Mouse (Mus musculus) forebrain, embryonic 14.5 days (tissue): Measurements from ENCODE around the gene Gm32717. TPM values are rescaled to one million over a fixed set of nuclear protein-coding genes. Genes with fewer than 3 reads are reported as not detected.
A peak's percentile ranks its signal among the peaks of the same experiment; 100 is the strongest.
"Not testable (repeated sequence)": the region's sequence is repeated elsewhere in the genome, so short reads cannot be mapped to it uniquely, and the experiment has no call there.

Experiments used
- ATAC-seq: fragments of 200-750 bp; cut with Nextera tagmentation; 2 replicates; pipeline ENCODE4 v1.8.0; 2017; ENCODE audit warnings: mild to moderate bottlenecking, moderate library complexity
- DNase-seq: peaks from one replicate; pipeline ENCODE4 v3.0.0-alpha.2; 2015; ENCODE audit warnings: low spot score
- H3K27ac ChIP-seq: fragments of 300-500 bp; sonication (generic); 2 replicates; pipeline ENCODE4 v1.5.1; 2014; ENCODE audit warnings: low read depth, mild to moderate bottlenecking, control low read depth, low read length, moderate library complexity
- H3K27me3 ChIP-seq: fragments of 300-500 bp; sonication (generic); replicated peaks from 2 replicates; pipeline ENCODE4 v1.6.1; 2014; ENCODE audit warnings: low read length, control low read depth, mixed read lengths; ENCODE audit not compliant: control insufficient read depth, insufficient read depth
- H3K36me3 ChIP-seq: fragments of 300-500 bp; sonication (generic); 2 replicates; pipeline ENCODE4 v1.6.1; 2014; ENCODE audit warnings: low read length, control low read depth; ENCODE audit not compliant: control insufficient read depth, insufficient read depth
- H3K4me1 ChIP-seq: fragments of 300-500 bp; sonication (generic); 2 replicates; pipeline ENCODE4 v1.6.1; 2014; ENCODE audit warnings: antibody characterized with exemption, low read length, control low read depth; ENCODE audit not compliant: control insufficient read depth, insufficient read depth
- H3K4me2 ChIP-seq: fragments of 300-500 bp; sonication (generic); 2 replicates; pipeline ENCODE4 v1.6.1; 2014; ENCODE audit warnings: mild to moderate bottlenecking, control low read depth, low read length
- H3K4me3 ChIP-seq: fragments of 300-500 bp; sonication (generic); 2 replicates; pipeline ENCODE4 v1.5.1; 2014; ENCODE audit warnings: low read depth, low read length, control low read depth
- H3K9ac ChIP-seq: fragments of 300-500 bp; sonication (generic); 2 replicates; pipeline ENCODE4 v1.6.1; 2014; ENCODE audit warnings: mild to moderate bottlenecking, low read length, control low read depth, moderate library complexity
- H3K9me3 ChIP-seq: fragments of 300-500 bp; sonication (generic); replicated peaks from 2 replicates; pipeline ENCODE4 v1.6.1; 2016; ENCODE audit warnings: low read length, control low read depth, mixed read lengths; ENCODE audit not compliant: control insufficient read depth
- WGBS: fragments of 180-500 bp; shearing (Covaris S2); extraction: QIAGEN DNeasy Blood & Tissue Kit; methylation state at CpG from one replicate; pipeline ENCODE4 v1.1.7; 2014; 5-methylcytosine and 5-hydroxymethylcytosine counted together
- polyA plus RNA-seq: library from polyadenylated mRNA; unstranded; fragments of >200 nt; fragmentation: Nextera tagmentation; extraction: Ambion mirVana; gene quantifications from 2 replicates; pipeline ENCODE4 v1.2.1, GENCODE M21; 2014

Gene Gm32717
- polyA plus RNA-seq, result 0.27 TPM in 1 of 2 replicates, not detected in the other

GRCm38 (mm10) chr10:118240680-118241079 is at the start of gene Gm32717:
Gene Gm32717 (minus strand): TSS chr10:118240780.
- H3K4me1 ChIP-seq, H3K27me3 ChIP-seq, H3K9ac ChIP-seq, H3K4me3 ChIP-seq, H3K9me3 ChIP-seq, H3K27ac ChIP-seq, H3K4me2 ChIP-seq, H3K36me3 ChIP-seq, DNase-seq, ATAC-seq: not testable (repeated sequence)
- no CpG with 5 or more reads among the region's 13 CpGs for WGBS

DNA sequence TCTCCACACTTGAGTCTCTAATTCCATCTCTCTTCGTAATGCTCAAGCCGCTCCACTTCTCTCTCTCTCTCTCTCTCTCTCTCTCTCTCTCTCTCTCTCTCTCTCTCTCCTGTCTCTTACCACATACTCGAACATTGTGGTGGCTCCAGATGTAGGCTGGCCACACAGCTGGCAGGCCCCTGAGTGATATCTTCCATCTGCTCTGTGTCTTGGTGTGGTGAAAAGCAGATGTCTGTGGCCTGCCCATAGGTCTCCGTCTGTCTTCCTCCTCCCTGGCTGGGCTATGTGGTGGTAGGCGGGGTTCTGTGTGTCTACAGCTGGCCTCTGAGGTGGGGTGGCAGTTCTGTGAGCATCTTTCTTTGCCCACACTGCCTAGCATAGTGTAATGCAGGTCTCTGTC is 42.4 kb upstream of the Gm32717 start:
- H3K27me3 ChIP-seq, ATAC-seq, H3K4me3 ChIP-seq, H3K27ac ChIP-seq, H3K9me3 ChIP-seq, H3K4me2 ChIP-seq, H3K4me1 ChIP-seq, H3K36me3 ChIP-seq, H3K9ac ChIP-seq, DNase-seq: not testable (repeated sequence)
- WGBS, result 100% methylated on average over 1 of the region's 5 CpGs

DNA sequence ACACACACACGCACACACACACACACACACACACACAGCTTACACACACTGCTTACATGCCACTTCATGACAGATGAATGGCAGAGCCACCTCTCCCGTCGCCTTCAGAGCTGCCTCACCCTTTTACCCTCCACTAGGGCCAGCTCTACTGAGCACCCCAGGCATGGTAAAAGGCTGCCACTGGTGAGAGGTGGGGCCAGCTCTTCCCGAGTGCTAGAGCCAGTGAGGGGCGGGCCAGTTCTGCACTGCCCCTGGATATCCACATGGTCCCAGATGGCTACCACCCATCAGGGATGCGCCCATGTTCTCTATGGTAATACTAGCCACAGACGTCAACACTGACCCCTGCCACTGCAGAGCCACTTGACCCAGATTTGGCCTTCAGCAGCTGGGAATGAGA is 42.0 kb upstream of the Gm32717 start:
- not testable (repeated sequence) for H3K4me2 ChIP-seq, DNase-seq, H3K4me1 ChIP-seq, H3K27me3 ChIP-seq, H3K9me3 ChIP-seq, H3K36me3 ChIP-seq, ATAC-seq, H3K4me3 ChIP-seq, H3K27ac ChIP-seq, H3K9ac ChIP-seq
- 86% methylated on average over 7 of the region's 7 CpGs for WGBS

DNA sequence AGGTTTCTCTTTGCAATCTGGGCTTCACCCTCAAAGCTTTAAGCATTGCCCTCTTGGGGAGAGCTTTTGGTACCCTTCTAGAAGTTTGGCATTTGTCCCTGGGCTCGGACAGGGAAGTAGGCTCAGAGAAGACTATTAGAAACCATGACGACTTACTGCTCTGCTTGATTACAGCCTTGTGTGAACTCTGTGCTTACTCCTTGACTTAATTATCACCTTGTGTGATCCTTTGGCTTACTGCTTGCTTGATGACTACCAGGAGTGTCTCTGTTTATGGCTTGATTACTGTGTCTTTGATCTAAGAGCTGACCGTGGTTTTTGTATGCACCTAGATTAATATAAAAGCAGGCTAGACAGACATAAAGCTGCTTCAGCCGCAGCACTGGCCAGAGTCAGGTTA is 37.5 kb upstream of the Gm32717 start:
- H3K9me3 ChIP-seq, DNase-seq, H3K4me3 ChIP-seq, H3K4me1 ChIP-seq, H3K27me3 ChIP-seq, ATAC-seq, H3K36me3 ChIP-seq, H3K27ac ChIP-seq, H3K4me2 ChIP-seq, H3K9ac ChIP-seq: not testable (repeated sequence)
- WGBS, result no CpG with 5 or more reads among the region's 4 CpGs

- DNase-seq, H3K4me2 ChIP-seq, H3K27me3 ChIP-seq, H3K27ac ChIP-seq, H3K9ac ChIP-seq, H3K36me3 ChIP-seq, ATAC-seq, H3K9me3 ChIP-seq, H3K4me1 ChIP-seq, H3K4me3 ChIP-seq: not testable (repeated sequence)
- WGBS, result no CpG with 5 or more reads among the region's 2 CpGs
Measured at GRCm38 (mm10) chr10:118271416-118271815, 30.8 kb upstream of the Gm32717 start.

GRCm38 (mm10) chr10:118268812-118269211 is 28.2 kb upstream of the Gm32717 start:
- no CpG with 5 or more reads among the region's 8 CpGs for WGBS
- not testable (repeated sequence) for H3K27me3 ChIP-seq

DNA sequence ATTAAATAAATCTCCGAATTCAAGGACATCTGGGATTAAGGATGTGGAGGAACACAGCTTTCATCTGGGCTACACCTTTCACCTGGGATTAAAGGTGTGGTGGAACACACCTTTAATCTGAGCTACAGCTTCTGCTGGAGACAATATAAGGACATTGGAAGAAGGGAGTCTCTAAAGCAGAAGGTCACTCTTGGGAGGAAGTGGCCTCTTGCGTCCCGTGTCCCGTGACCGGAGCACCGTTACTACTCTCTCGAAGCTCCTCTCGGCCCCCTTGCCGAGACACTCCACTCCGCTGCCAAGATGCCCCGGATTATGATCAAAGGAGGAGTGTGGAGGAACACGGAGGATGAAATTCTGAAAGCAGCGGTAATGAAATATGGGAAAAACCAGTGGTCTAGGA is 17.8 kb upstream of the Gm32717 start, which contains the start of gene Gm32802:
TSS of gene Gm32802 (plus strand) at position 301 of the 400 bp plus-strand sequence.
- H3K4me2 ChIP-seq, H3K36me3 ChIP-seq, H3K27me3 ChIP-seq, ATAC-seq, DNase-seq, H3K27ac ChIP-seq, H3K4me1 ChIP-seq, H3K4me3 ChIP-seq, H3K9ac ChIP-seq, H3K9me3 ChIP-seq: not testable (repeated sequence)
- no CpG with 5 or more reads among the region's 13 CpGs for WGBS

More at GRCm38 (mm10) chr10:118268812-118269211, 28.2 kb upstream of the Gm32717 start:
- not testable (repeated sequence) for DNase-seq, H3K9ac ChIP-seq, H3K4me2 ChIP-seq, H3K4me3 ChIP-seq, H3K36me3 ChIP-seq, H3K4me1 ChIP-seq, ATAC-seq, H3K27ac ChIP-seq, H3K9me3 ChIP-seq

GRCm38 (mm10) chr10:118250852-118251295 is 10.3 kb upstream of the Gm32717 start:
- 35% methylated on average over 10 of the region's 10 CpGs for WGBS
- Histone ChIP-seq H3K4me2 (no peak overlapping the region), H3K27me3 (no peaks in the 10 kb centered on the region), H3K36me3 (no peaks in the 10 kb centered on the region), H3K9ac (no peak overlapping the region; the same call in 1 of the 2 replicates), H3K4me1 (no peaks in the 10 kb centered on the region), H3K9me3 (no peaks in the 10 kb centered on the region), H3K4me3 (no peak overlapping the region), H3K27ac (no peak overlapping the region)
- DNase-seq (peak; percentile 81), ATAC-seq (peak; percentile 83)

DNA sequence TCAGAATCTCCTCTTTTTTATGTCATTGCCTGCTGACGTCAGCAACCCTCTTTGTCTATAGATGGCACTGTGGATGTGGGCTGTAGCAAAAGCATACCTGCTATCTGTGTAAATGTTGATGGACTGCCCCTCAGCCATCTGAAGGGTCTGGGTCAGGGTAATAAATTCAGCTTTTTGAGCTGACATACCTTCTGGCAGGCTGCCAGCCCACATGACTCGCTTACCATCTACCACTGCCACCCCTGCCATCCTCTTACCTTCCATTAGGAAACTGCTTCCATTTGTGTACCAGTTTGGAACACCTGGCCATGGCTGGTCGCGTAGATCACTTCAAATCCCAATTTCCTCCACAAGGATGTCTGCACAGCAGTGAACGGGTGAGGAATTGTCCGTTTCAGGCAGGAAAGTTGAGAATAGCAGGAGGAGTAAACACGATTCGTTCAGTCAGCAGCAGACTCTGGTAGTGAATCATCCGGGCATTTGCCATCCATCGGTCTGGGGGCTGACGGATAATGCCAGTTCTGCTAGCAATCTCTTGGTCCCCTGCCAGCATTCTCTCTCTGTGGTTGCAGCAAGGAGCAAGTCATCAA is 8.5 kb upstream of the Gm32717 start:
- DNase-seq, result peak; percentile 11
- H3K27me3 ChIP-seq, H3K27ac ChIP-seq, H3K36me3 ChIP-seq, ATAC-seq, H3K9ac ChIP-seq, H3K4me1 ChIP-seq, H3K9me3 ChIP-seq, H3K4me2 ChIP-seq, H3K4me3 ChIP-seq: not testable (repeated sequence)
- 73% methylated on average over 11 of the region's 11 CpGs for WGBS
